Mouse (Mus musculus) embryonic fibroblast, embryonic 13.5 days (primary cell): ENCODE measurements around the gene Apol9a. TPM values are rescaled to one million over a fixed set of nuclear protein-coding genes. Genes with fewer than 3 reads are reported as not detected.

Experiments used
- H3K27ac ChIP-seq: 2 replicates; pipeline ENCODE4 v1.5.1; 2012; ENCODE audit warnings: low read length, control low read depth, inconsistent platforms; ENCODE audit not compliant: insufficient read depth
- H3K4me1 ChIP-seq: 2 replicates; pipeline ENCODE4 v1.6.1; 2011; ENCODE audit warnings: low read length; ENCODE audit not compliant: control insufficient read depth, insufficient read depth
- H3K4me3 ChIP-seq: 2 replicates; pipeline ENCODE4 v1.5.1; 2011; ENCODE audit warnings: mild to moderate bottlenecking, control low read depth, low read length; ENCODE audit not compliant: insufficient read depth
- CTCF ChIP-seq: IDR thresholded peaks from 2 replicates; pipeline ENCODE4 v1.5.1; 2011; ENCODE audit warnings: mild to moderate bottlenecking, control low read depth, low read length, moderate library complexity, borderline replicate concordance; ENCODE audit not compliant: insufficient read depth
- POLR2A ChIP-seq: IDR thresholded peaks from 2 replicates; pipeline ENCODE4 v1.6.1; 2011; ENCODE audit warnings: low read depth, mild to moderate bottlenecking, control low read depth, low read length, moderate library complexity
- polyA plus RNA-seq: library from polyadenylated mRNA; stranded (reverse); fragments of >200 nt; gene quantifications from 2 replicates; pipeline ENCODE4 v1.2.4, GENCODE M21; 2011; ENCODE audit warnings: low read depth; ENCODE audit not compliant: missing spikeins, insufficient read length

Gene Apol9a
- polyA plus RNA-seq, 1 experiment, result 3.9 TPM

DNA sequence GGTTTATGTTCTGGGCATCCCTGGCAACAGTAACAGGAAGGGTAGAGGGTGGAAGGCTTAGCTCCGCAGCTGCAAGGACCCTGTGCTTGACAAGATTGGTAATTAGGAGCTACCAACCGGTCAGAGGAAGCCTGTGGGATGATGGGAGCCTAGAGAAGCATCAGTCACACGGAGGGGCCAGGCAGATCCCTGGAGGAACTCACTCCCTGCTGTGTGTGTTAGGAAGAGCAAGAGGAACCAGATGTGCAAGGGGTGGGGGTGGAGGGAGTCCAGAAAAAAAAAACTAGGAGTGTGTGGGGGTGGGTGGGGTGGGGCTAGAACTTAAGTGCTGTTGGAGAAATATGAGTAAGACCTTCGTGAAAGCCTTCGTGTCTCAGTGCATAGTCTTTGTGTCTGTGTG is 48.0 kb downstream of the Apol9a start:
- H3K27ac ChIP-seq, result peak overlapping the region; percentile 100
- TF ChIP-seq CTCF (no peak), POLR2A (no peak)
- no peak overlapping the region for H3K4me3 ChIP-seq
- peaks cover 13% of the 10 kb centered on the region for H3K4me1 ChIP-seq

DNA sequence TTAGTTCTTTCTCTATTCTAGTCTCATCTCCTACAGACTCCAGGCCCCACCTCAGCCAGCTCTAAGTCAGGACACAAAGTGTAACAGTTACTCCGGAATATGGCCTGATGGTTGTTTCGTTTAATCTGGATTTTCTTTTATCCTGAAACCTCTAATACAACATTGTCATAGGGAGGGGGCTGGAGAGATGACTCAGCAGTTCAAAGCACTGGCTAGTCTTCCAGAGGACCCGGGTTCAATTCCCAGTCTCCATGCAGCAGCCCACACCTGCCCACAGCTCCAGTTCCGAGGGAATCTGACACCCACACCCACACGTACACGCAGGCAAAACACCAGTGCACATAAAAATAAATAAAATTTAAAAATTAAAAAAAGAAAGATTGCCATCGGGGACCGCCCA is 51.0 kb downstream of the Apol9a start:
- no peak overlapping the region for H3K27ac ChIP-seq
- no peak overlapping the region for H3K4me3 ChIP-seq
- H3K4me1 ChIP-seq, result peaks cover 14% of the 10 kb centered on the region
- TF ChIP-seq POLR2A (no peak), CTCF (no peak)

DNA sequence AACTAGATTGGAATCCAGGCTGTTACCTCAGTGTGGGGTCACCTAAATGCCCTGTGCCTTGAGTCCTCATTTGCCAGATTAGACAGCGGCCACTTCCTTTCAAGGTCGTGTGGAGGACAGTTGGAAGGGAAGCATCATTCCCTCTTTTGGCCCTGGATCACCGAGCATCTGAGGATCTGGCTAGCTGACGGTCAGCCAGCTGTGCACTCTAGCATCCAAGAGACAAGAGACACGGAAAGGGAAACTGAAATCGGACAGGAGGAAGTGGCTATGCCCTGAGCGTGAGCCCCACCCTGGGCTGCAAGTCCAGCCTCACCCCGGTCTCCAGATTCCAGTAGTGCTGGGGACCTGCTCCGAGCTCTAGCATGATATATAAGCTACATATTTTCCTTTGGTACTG is 51.4 kb downstream of the Apol9a start:
- H3K27ac ChIP-seq, result peak overlapping the region; percentile 41; the same call in 1 of the 2 replicates
- peaks cover 14% of the 10 kb centered on the region for H3K4me1 ChIP-seq
- H3K4me3 ChIP-seq, result no peak overlapping the region
- no peak for TF ChIP-seq POLR2A
- no peak for TF ChIP-seq CTCF

DNA sequence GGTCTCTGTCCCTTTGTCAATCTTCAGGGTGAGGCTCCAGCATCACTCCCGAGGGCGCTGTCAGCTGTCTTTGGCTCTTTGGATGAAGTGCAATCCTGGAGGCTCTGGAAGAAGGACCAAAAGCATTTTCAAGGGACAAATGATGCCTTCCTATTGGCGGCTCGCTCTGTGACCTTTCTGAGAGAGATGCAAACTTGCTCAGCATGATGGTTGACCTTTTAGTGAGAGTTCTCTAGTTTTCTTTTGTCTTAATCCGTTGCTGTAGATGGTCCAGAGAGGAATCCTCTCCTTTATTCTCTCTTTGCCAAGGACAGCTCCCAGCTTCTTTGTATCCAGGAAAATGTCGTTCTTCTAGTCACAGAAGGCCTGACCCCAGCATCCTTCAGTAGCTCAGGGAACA is 51.9 kb downstream of the Apol9a start:
- Histone ChIP-seq H3K4me3 (no peak overlapping the region), H3K4me1 (peaks cover 14% of the 10 kb centered on the region), H3K27ac (peak overlapping the region; percentile 41; the same call in 1 of the 2 replicates)
- TF ChIP-seq POLR2A (no peak), CTCF (no peak)

DNA sequence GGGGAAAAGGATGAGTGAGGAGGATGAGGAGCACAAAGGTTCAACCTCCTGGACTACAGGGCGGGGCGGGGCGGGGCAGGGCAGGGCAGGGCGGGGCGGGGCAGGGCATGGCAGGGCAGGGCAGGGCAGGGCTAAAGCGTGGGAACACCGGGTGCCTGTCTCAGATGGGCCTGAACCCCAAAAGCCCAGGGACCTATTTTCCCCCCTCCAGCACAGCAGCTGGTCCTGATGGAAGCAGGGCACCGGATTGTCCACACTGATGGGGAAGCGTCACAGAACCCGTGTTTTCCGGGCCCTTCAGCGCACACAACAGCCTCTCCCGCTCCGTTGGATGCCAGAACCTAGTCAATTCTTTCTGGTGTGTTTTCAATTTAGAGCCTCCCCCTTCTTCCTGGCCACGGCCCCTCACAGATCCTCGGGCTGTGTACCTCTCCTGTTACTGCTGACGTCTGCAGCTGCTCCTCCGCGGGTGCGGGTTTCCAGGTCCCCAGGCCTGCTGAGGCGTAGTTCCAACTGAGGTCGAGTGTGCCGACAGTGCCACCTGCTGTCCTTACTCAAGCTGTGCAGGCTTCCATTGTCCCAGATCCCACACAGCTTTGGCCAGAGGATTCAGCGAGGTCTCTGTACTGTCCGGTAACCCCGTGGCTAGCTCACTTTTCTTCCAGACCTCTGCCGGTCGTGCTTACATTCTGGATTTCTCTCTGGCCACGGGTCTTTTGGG is 52.5 kb downstream of the Apol9a start:
- Histone ChIP-seq H3K4me1 (peaks cover 14% of the 10 kb centered on the region), H3K4me3 (no peak overlapping the region), H3K27ac (peak overlapping the region; percentile 41; the same call in 1 of the 2 replicates)
- peak; percentile 55; the same call in 1 of the 2 replicates for TF ChIP-seq POLR2A
- TF ChIP-seq CTCF, result peak; percentile 98

DNA sequence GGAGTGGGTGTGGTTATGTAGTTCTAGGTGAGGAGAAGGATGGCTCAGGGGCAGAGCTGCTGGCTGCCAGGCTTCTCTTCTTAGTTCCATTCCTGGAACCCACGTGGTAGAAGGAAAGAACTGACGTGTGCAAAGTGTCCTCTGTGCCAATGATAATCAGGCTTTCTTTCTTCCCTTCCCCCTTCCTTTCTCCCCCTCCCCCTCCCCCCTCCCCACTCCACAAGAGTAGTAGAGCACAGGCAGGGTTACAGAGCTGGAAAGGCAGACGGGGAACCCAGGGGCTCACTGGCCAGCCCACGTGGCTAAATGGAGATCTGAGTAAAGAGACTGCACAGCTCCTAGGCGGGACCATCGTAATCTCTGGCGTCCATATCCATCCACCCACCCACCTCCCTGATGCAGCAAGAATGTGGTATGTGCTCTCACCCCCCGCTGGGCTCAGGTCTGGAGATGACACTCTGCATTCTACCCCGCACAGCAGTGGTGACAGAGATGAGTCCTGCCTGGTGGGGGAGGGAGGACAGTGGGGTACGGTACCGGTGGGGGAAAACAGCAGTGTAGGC is 54.6 kb downstream of the Apol9a start:
- no peak overlapping the region for H3K4me3 ChIP-seq
- TF ChIP-seq POLR2A, result no peak
- no peak for TF ChIP-seq CTCF
- H3K4me1 ChIP-seq, result peaks cover 14% of the 10 kb centered on the region
- 0 out of 2 replicates have a peak overlapping the region, but pooled peaks have one; percentile 28 for H3K27ac ChIP-seq

DNA sequence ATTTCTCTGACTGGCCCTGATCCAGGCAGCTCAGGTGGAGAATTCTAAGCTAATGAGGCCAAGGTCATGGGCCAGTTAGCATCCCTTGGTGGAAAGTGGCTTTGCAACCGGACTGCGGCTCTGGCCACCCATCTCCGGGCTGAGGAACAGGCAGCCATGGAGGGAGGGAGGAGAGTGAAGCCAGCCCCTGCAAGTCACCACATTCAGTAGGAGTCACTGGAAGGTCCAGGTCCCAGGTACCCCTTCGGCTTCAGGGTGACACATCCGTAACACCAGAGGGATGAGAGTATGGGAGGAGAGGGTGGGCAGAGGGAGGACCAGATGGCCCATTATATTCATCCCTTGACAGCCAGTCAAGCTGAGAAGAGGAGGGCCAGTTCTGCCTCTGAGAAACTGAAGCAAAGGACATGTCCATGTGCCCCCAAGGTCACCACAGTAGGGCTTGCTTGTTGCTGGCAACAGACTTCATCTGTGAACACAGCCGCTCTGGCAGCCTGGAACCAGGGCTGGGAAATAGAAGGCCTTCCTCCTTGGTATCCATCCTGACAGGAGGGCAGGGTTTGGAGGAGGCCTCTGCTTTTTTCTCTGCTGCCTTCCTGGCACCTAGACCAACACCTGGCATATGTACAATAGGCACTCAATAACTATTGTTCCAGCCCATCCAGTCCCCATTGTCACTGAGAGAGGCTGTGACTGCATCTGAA is 55.9 kb downstream of the Apol9a start:
- H3K4me1 ChIP-seq, result peaks cover 14% of the 10 kb centered on the region
- no peak overlapping the region for H3K4me3 ChIP-seq
- TF ChIP-seq CTCF (no peak), POLR2A (no peak)
- H3K27ac ChIP-seq, result no peak overlapping the region

DNA sequence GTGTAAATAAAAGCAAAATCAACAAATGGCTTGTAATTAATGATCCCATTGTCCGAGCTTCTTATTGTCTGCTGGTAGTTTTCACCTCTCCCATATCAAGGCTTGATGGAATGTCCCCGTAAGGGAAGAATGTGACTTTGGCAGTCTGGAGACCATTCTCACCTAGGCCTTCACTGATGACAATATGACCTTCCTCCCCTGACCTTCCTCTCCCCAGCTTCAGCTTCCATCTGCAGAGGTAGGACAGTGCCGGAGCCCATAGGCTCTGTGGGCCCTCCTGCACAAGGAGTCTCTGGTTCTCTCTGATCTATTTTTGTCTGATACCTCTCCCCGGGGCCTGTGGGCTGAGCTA is 56.5 kb downstream of the Apol9a start:
- H3K4me3 ChIP-seq, result no peak overlapping the region
- H3K4me1 ChIP-seq, result peaks cover 13% of the 10 kb centered on the region
- TF ChIP-seq POLR2A (no peak), CTCF (no peak)
- H3K27ac ChIP-seq, result no peak overlapping the region

Other genes starting within 250 kb of the Apol9a start
- gene Rbfox2, start 104.1 kb downstream of the Apol9a start, polyA plus RNA-seq, result 228 and 253 TPM in 2 replicates
- 0.76 and 1.3 TPM in 2 replicates for gene Apol7a, start 12.0 kb downstream of the Apol9a start, polyA plus RNA-seq
- gene Apol7b, start 36.4 kb upstream of the Apol9a start, polyA plus RNA-seq, result not detected in 2 replicates
- not detected in 2 replicates for gene Apol10a, start 65.9 kb upstream of the Apol9a start, polyA plus RNA-seq
- gene Apol11a, start 97.1 kb upstream of the Apol9a start, polyA plus RNA-seq, result not detected in 2 replicates
- not detected in 2 replicates for gene Apol7c, start 122.2 kb upstream of the Apol9a start, polyA plus RNA-seq
- gene 1700025B11Rik, start 150.8 kb upstream of the Apol9a start, polyA plus RNA-seq, result not detected in 2 replicates
- gene Apol10b, start 185.0 kb upstream of the Apol9a start, polyA plus RNA-seq, result 0.30 and 0.48 TPM in 2 replicates
- not detected in 2 replicates for gene Gm36245, start 188.1 kb upstream of the Apol9a start, polyA plus RNA-seq
- not detected in 2 replicates for gene Apol11b, start 232.2 kb upstream of the Apol9a start, polyA plus RNA-seq